Mouse (Mus musculus): ENCODE measurements around the gene Lats1.
A peak's percentile ranks its signal among the peaks of the same experiment; 100 is the strongest.

The Lats1 gene

DNA sequence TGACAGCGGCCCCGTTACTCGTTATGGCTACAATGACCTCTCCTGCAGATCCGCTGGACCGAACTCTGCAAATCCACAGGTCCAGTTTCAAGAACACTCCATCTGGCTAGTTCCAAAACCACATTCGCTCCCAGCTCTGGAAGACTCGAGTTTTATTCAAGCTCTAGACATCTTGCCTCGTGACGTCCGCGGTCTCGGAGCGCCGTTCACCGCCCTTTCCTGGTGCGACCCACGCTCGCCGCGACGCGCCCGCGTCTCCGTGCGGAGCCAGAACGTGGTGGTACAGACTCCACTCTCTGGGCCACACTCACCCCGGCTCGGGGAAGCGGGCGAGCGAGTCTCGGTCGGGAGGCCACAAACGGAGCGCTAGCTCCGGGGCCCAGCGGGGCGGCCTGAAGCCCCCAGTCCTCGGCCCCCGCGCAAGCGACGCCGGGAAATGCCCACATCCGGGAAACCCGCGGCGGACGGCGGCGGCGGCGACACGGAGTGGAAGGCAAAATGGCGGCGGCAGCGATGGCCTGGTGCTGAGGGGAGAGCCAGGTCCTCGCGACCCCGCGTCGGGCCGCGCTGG is at the start of gene Lats1, which contains the start of gene Pcmt1:
Lats1 (plus strand) TSS at position 484 of the 571 bp plus-strand sequence.
Pcmt1 (minus strand) TSS at position 406 of the 571 bp plus-strand sequence.
- peak; percentile 48 to 79 for DNase-seq (ENCODE audit: low spot score in 2 of 2)

DNA sequence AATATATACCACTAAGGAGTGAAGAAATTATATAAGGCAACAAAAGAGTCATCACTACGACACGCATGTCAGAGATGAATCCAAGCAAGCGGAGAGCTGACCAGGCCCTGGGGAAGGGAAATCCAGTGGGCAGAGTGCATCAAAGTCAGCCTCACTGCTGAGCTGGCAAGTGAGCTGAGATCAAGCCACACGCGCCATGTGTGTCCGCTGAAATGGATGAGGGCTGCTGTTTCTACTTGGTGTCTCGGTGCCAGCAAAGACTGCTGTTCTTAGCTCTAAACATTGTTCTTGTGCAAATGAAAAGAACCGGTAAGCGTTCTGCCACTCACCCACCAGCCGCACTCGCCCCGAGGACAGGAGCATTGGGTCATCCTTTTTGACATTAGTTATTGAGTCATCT is 40.6 kb upstream of the Lats1 start:
- no peak for DNase-seq (ENCODE audit: low spot score in 2 of 2)

DNA sequence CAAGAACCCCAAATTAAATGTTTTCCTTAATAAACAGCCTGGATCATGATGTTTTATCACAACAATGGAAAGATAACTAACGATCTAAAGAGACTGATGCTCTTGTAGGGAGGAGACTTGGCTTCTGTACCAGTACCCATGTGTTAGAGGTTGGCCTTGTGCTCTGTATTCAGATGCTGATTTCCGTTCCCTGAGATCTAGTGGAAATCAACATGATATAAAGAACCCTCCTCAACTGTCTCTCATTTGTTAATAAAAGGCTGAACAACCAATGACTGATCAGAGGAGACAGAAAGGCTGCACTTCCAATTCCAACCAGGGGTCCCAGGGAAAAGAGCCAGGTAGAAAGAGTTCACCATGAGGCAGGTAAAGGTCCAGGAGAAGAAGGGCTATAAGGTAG is 35.1 kb upstream of the Lats1 start:
- no peak for DNase-seq (ENCODE audit: low spot score in 2 of 2)

DNA sequence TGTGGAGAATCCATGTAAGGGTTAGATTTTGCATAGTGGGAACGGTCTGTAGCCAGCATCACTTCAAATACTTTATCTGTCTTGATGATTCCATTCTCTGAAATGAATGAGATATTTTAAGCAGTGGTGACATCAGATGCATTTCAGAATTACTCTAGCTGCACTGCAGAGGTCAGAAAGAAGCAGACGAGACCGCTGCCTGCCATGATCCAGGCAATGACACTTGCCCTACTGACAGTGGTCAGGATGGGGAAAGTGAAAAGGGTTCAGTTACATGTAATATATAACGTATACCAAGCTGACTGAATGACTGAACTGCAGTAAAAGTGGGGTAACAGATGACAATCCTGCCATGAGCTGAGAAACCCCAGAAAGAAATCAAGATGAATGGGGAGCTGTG is 32.0 kb upstream of the Lats1 start:
- no peak for DNase-seq (ENCODE audit: low spot score in 2 of 2)

DNA sequence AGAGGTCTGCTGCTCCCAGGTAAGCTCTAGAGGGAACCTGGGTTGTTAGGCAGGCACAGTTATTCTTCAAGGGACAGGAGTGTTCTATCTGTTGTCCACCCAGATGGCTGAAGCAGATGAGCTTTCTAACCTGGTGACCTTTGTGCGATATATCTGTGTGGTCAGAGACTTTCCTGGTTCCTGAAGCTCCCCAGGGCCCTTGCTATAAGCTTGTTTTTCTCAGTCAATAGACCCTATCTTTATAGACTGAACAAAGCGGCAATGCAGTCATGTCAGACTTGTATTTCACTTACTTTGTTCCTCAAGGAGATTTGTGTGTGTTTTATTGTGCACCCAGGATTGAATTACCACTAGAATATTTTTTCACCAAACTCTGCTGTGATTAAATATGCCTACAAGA is 30.0 kb upstream of the Lats1 start:
- no peak for DNase-seq (ENCODE audit: low spot score in 2 of 2)

DNA sequence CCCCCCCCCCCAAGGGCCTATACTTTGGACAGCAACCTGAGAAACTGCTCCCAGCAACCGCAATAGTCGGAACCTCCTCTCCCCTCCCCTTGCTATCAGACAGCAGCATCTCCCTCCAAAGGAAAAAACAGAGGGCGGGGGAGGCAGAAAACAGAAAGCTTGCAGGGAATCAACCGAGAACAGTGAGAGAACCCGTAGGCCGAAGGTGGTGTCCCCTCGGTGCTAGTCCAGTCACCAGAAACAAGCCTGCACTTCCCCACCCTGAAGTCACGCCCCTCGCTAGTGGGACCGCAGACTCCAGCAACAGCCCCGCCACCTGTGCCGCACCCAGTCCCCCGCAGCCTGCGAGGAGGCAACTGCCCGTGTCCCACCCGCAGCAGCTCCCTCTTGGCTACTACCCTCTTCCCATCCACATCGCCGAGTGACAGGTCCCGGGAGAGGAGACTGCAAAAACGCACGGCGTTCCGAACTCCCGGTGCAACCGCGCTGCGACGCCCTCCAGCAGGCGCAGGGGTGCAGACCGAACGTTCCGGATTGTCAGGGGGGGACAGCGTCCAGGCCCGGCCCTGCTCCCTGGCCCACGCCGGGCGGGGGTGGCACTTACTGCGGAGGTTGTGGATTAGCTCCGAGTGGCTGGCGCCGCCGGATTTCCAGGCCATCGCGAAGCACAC is 18.4 kb upstream of the Lats1 start:
- peak in 1 of 2 experiments; percentile 27 for DNase-seq (ENCODE audit: low spot score in 2 of 2)

DNA sequence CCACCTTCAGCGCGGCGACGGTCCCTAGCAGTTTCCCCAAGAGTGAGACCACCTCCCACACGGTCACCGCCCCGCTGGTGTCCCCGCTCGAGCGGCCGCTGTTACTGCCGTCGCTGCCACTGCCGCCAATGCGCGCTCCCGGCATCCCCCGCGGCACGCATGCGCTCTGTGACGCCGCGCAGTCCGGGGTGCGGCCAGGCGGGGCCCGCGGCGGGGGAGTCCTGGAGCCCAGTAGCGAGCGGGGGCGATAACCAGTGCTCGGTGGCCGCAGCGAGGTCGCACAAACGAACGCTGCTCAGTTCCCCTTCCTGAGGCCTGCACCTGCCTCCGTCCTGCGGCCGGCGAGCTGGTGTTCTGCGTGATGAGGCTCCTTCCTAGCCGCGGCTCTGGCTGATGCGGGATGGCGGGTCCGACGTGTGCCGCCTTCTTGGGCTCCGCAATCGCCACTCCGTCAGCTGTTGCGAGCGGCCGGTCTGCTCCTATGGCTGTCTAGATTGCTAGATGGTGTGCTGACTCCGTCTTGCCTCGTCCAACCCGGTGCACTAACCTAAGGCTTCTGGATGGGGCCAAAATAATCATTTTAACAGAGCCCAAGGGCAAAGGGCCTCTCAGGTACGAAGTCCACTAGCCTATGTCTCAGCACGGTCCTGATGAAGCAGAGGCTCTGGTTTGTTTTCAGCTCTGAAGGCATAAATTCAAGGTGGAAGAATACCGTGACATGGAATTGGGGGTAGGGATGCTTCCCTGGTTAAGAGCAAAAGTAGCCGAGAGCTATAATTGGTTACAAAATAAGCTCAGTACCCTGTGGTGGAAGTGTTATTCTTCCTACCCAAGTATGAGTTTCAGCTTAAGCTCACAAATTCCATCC is 17.6 kb upstream of the Lats1 start:
- peak; percentile 59 to 89 for DNase-seq (ENCODE audit: low spot score in 2 of 2)

DNA sequence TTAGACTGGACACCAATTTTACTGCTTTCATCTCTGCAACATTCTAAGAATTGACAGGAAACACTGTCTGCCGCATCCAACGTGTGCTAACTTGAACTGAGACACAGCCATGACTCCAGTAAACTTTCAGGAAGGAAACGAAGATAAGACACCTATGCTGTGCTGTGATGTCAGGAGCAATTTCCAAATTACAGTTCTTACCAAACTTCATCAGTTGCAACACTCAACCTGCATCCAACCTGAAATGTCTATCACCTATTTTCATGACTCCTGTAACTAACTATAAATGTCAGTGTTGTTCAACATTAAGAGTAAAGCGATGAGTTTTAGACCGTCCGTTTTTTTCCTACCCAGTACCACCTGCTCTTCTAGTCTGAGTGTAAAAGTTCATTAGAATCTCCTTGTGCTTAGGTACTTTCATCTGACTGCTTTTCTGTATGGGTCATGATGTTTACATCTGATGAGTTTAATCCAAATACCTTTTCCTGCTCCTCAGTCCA is 16.9 kb upstream of the Lats1 start:
- no peak for DNase-seq (ENCODE audit: low spot score in 2 of 2)

DNA sequence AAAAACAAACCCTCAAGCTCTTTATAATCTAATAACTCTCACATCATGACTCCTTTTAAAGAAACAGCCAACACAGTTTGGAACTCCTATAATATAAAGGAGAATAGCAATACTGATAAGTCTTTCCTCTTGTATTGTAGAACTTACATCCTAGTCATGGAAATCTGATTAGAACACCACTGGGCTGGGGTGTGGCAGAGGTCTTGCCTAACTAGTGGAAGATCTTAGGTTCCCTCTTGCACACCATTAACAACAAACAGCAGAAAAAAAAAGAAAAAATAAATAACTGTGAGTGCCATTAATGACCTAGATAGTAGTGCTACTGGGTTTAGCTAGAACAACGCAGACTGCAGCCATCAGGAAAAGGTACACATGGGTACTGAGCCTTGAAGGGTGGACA is 16.1 kb upstream of the Lats1 start:
- no peak for DNase-seq (ENCODE audit: low spot score in 2 of 2)

DNA sequence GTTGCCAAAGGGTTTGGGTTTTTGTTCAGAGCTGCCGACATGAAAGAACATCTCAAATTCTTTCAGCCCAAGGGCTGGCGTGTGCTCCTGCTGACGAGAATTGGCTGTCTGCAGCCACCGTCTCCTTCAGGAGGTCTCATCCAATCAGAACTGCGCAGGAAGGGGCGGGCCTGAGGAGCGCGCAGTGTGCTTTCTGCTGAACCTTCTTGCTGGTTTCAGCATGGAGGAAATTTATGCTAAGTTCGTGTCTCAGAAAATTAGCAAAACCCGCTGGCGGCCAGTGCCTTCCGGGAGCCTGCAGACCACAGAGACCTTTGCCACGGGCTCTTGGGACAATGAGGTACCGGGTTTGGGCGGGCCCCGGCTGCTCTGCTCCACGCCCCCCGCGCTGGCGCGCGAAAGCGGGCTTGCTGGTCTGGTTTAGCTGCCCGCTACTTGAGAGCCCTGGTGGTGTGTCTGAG is 13.6 kb upstream of the Lats1 start, which contains the start of gene Nup43:
Nup43 (plus strand) TSS at position 162 of the 461 bp plus-strand sequence.
- DNase-seq (ENCODE audit: low spot score in 2 of 2), result peak; percentile 65 to 87

DNA sequence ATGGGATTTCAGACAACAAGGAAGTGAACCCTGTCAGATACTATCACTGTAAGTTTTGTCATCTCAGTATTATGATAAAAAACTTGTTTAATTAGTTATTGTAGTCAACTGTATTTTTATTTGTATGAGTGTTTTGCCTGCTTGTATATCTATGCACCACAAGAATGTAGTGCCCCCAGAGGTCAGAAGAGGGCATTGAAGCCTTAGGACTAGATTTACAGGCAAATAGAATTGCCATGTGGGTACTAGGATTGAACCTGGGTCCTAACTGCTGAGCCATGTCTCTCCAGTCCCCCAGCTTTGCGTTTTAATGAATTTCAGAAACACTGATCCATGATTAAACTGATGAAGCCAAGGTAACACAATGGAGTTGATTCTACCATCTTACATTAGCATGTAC is 7.3 kb upstream of the Lats1 start:
- no peak for DNase-seq (ENCODE audit: low spot score in 2 of 2)

DNA sequence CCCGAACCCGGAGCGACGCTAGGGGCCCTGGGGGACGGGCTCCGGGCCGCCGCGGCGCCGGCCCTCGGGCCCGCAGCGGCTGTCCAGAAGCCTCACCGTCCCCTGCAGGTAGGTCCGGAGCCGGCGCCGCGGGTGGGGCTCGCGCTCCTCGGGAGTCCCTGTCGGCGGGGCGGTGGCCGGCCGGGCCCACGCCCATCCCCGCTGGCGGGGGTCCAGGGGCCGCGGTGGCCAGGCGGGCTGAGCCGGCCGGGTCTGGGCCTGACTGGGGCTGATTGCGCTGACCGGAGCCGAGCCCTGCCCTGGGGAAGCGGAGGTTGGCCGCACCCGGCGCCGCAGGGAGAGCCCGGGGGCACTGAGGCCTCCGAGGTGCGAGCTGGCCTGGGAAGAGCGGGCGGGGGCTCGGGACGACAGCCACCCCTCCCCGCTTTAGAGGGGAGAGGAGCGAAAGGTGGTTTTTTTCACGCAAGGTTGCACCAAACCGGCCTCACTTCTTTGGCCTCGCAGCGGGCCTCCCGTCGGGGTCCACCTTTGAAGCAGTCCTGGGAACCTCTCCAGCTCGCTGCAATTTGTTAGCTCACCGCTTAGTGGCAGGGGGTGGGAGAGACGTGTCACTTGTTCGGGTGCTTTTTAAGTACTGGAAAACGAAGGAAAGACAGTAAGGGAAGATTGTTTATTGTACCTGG is 470 bp downstream of the Lats1 start:
- peak in 1 of 2 experiments; percentile 36 for DNase-seq (ENCODE audit: low spot score in 2 of 2)

DNA sequence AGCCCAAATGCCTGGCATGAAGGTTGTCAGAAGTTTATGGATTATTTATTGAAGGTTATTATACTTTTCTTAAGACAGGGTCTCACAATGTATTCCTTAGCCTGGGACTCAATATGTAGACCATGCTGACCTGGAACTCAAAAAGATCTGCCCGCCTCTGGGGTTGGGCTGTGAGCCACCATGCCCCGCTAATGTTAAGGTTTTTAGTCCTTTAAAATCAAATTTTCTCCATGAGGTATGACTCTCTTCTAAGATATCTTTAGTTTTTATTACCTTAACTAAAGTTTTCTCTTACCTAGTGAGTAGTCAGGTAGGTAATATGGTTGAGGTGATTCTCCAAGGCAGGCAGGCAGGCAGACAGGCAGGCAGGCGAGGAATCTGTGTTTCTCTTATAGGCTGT is 1.2 kb downstream of the Lats1 start:
- DNase-seq (ENCODE audit: low spot score in 2 of 2), result no peak

DNA sequence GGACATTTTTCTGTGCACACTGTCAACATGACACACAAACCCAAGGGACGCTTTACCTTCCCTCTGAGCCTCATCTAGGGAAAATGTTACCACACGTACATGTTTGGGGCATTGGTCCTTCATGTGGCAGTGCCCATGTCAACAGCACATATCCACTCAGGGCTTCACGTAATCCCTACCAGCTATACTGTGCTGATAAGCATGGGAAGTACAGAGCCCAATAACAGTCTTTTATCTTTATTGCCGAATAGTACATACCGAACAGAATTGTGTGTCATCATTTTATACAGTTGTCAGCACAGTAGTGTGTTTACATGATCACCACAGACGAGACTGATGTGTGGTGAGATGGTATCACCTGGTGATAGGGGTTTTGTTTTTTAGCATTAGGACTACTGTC is 5.9 kb downstream of the Lats1 start:
- no peak for DNase-seq (ENCODE audit: low spot score in 2 of 2)

DNA sequence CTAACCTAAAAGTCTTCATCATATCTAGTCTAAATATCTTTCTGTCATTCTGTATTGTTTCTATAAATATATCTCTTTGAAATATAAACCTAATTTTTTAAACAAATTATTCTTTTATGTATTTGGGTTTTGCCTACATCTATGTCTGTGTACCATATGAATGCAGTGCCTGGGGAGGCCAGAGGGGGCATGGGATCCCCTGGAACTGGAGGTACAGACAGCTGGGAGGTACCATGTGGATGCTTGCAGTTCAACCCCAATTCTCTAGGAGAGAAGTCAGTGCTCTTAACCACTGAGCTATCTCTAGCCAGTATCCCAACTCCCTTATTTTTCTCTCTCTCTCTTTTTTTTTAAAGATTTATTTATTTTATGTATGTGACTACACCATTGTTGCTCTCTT is 14.3 kb downstream of the Lats1 start:
- no peak for DNase-seq (ENCODE audit: low spot score in 2 of 2)

DNA sequence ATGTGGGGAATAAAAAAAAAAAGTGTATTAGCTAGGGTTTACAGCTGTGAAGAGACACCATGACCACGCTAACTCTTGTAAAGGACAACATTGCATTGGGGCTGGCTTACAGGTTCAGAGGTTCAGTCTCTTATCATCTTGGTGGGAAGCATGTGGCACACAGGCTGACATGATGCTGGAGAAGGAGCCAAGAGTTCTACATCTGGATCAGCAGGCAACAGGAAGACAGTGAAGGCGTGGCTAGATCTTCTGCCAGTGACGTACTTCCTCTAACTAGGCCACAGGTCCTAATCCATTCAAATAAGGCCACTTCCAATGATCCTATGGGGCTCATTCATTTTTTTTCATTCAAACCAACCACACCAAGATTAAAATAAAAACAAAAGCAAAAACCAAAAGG is 19.1 kb downstream of the Lats1 start:
- DNase-seq (ENCODE audit: low spot score in 2 of 2), result no peak

DNA sequence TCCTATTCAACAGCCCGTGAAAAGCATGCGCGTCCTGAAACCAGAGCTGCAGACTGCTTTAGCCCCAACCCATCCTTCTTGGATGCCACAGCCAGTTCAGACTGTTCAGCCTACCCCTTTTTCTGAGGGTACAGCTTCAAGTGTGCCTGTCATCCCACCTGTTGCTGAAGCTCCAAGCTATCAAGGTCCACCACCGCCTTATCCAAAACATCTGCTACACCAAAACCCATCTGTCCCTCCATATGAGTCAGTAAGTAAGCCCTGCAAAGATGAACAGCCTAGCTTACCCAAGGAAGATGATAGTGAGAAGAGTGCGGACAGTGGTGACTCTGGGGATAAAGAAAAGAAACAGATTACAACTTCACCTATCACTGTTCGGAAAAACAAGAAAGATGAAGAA is 21.6 kb downstream of the Lats1 start:
- DNase-seq (ENCODE audit: low spot score in 2 of 2), result no peak

DNA sequence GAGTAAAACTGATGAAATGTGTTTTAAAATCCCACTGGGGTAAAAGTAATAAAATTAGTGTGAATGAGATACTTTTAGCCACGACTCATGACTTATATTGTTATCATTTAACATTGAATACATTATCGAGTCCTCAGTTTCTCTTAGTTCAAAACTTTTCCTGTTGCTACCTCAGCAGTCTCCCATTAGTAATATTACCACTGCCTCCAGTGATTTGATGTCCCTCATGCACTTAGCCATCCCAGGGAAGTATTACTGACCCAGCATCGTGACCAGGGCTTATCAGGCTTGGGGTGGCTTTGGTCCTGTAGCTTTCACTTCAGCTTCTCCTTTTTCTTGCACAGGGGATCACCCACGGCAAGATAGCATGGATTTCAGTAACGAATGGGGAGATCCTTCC is 29.1 kb downstream of the Lats1 start:
- DNase-seq (ENCODE audit: low spot score in 2 of 2), result no peak

DNA sequence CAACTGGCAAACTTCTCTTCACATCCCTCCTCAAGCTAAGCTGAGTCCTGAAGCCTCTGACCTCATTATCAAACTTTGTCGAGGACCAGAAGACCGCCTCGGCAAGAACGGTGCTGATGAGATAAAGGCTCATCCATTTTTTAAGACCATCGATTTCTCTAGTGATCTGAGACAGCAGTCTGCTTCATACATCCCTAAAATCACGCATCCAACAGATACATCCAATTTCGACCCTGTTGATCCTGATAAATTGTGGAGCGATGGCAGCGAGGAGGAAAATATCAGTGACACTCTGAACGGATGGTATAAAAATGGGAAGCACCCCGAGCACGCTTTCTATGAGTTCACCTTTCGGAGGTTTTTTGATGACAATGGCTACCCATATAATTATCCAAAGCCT is 31.5 kb downstream of the Lats1 start:
- DNase-seq (ENCODE audit: low spot score in 2 of 2), result no peak

DNA sequence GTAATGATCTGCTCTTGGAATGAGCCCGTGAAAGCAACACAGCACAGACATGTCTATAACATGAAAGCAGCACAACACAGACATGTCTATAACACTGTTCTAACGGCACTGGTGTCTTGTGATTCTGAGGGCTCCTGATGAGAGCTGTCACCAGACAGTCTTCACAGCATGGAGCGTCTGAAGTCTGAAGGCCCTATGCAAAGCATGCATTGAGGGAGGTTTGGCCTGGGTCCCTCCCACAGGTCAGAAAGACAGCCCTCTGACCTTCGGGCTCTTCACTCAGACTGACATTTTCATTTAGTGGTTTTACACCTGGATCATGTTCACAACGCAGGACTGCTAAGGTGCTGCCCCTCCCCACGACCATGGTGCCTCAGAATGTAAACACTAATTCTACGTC is 34.0 kb downstream of the Lats1 start:
- no peak for DNase-seq (ENCODE audit: low spot score in 2 of 2)

DNA sequence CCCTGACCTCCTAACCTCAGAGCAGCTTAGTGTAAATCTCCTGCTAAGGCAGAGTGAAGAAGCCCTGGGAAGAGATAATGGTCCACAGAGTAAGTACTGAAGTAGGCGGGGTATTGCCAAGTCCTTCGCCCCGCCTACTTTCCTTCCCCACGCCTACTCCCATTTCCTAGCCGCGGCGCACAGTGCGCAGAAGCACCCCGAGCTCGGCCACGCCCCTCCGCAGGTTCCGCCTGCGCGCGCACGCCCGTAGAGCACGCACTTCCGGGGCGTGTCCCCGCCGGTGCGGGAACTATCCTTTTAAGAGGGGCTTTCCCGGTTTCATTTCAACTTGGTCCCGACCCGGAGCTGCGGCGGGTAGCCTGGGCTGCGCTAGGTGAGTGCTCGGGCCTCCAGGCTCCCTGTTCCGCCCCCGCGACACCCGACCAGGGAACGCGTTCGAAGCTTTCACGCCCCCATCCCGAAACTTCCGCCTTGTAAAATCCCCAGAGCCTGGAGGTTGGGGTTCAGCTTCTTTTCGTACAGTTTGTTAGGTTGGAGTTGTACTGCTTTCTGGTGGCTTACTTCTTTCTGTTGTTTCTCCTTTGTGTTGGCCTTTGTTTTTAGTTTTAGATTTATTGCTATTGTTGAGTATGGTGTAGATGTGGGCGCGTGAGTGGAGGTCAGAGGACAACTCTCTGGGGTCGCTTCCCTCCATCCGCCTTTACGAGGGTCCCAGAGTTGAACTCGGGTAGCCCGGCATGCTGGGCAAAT is 44.9 kb downstream of the Lats1 start, which contains the start of gene Katna1:
Katna1 (plus strand) TSS at position 250 of the 750 bp plus-strand sequence.
- peak; percentile 71 to 88 for DNase-seq (ENCODE audit: low spot score in 2 of 2)

Data from left cerebral cortex, adult 9 months (tissue).